Mouse (Mus musculus): ENCODE measurements around the gene Hist2h2ab. TPM values are rescaled to one million over a fixed set of nuclear protein-coding genes. Genes with fewer than 3 reads are reported as not detected.
"Not testable (repeated sequence)": the region's sequence is repeated elsewhere in the genome, so short reads cannot be mapped to it uniquely, and the experiment has no call there.

Gene Hist2h2ab
- polyA plus RNA-seq, 1 experiment from 2014 or later: 0.71 TPM

GRCm38 (mm10) chr3:96266132-96266710 is 46.6 kb downstream of the Hist2h2ab start:
- peaks cover 12% of the 10 kb centered on the region; the same call in 1 of the 2 replicates for H3K4me1 ChIP-seq (replicated peaks; ENCODE audit: control insufficient read depth, insufficient read depth, low read length)
- no peaks in the 10 kb centered on the region for H3K27me3 ChIP-seq (ENCODE audit: control insufficient read depth, insufficient read depth, low read length)
- DNase-seq (ENCODE audit: low spot score) (no peak), ATAC-seq (replicated peaks; ENCODE audit: low FRiP score) (no peak)
- 0 out of 2 replicates have a peak overlapping the region, but pooled peaks have one; percentile 7 for H3K27ac ChIP-seq (ENCODE audit: low read depth, low read length)
- no peaks in the 10 kb centered on the region for H3K36me3 ChIP-seq (ENCODE audit: control insufficient read depth, insufficient read depth, low read length)
- H3K4me3 ChIP-seq (ENCODE audit: low read depth, low read length): no peak overlapping the region
- H3K9ac ChIP-seq (ENCODE audit: low read length): peak overlapping the region; percentile 4; the same call in 1 of the 2 replicates
- WGBS: 91% methylated on average over 8 of the region's 8 CpGs
- H3K9me3 ChIP-seq (ENCODE audit: control insufficient read depth, low read length): no peaks in the 10 kb centered on the region
- H3K4me2 ChIP-seq (ENCODE audit: low read depth, low read length, severe bottlenecking): no peak overlapping the region

GRCm38 (mm10) chr3:96267541-96267940 is 47.9 kb downstream of the Hist2h2ab start:
- ATAC-seq (replicated peaks; ENCODE audit: low FRiP score) (no peak), DNase-seq (ENCODE audit: low spot score) (no peak)
- H3K27me3 ChIP-seq (ENCODE audit: control insufficient read depth, insufficient read depth, low read length): no peaks in the 10 kb centered on the region
- no peaks in the 10 kb centered on the region for H3K9me3 ChIP-seq (ENCODE audit: control insufficient read depth, low read length)
- 78% methylated on average over 4 of the region's 4 CpGs for WGBS
- H3K36me3 ChIP-seq (ENCODE audit: control insufficient read depth, insufficient read depth, low read length): no peaks in the 10 kb centered on the region
- no peak overlapping the region for H3K4me2 ChIP-seq (ENCODE audit: low read depth, low read length, severe bottlenecking)
- no peak overlapping the region for H3K4me3 ChIP-seq (ENCODE audit: low read depth, low read length)
- H3K4me1 ChIP-seq (replicated peaks; ENCODE audit: control insufficient read depth, insufficient read depth, low read length): peaks cover 12% of the 10 kb centered on the region; the same call in 1 of the 2 replicates
- H3K27ac ChIP-seq (ENCODE audit: low read depth, low read length): peak overlapping the region; percentile 91
- peak overlapping the region; percentile 46 for H3K9ac ChIP-seq (ENCODE audit: low read length)

- Histone ChIP-seq H3K4me2 (ENCODE audit: low read depth, low read length, severe bottlenecking) (peak within 1 kb of the TSS; percentile 78), H3K9me3 (ENCODE audit: control insufficient read depth, low read length) (no peaks in the 10 kb centered on the region), H3K4me1 (replicated peaks; ENCODE audit: control insufficient read depth, insufficient read depth, low read length) (peaks cover 12% of the 10 kb centered on the region; the same call in 1 of the 2 replicates), H3K36me3 (ENCODE audit: control insufficient read depth, insufficient read depth, low read length) (no peaks in the 10 kb centered on the region), H3K4me3 (ENCODE audit: low read depth, low read length) (peak within 1 kb of the TSS; percentile 41), H3K27ac (ENCODE audit: low read depth, low read length) (peak within 1 kb of the TSS; percentile 99), H3K27me3 (ENCODE audit: control insufficient read depth, insufficient read depth, low read length) (no peaks in the 10 kb centered on the region), H3K9ac (ENCODE audit: low read length) (peak within 1 kb of the TSS; percentile 68)
- ATAC-seq (replicated peaks; ENCODE audit: low FRiP score): peak; percentile 79
- WGBS: 21% methylated on average over 30 of the region's 30 CpGs
- DNase-seq (ENCODE audit: low spot score): peak; percentile 86
These were observed 48.5 kb downstream of the Hist2h2ab start, which contains the start of gene Hist2h3b for GRCm38 (mm10) chr3:96268051-96268775. Gene Hist2h3b, plus strand, starts transcription at chr3:96268654.

GRCm38 (mm10) chr3:96268776-96269378 is 49.2 kb downstream of the Hist2h2ab start:
- peaks cover 12% of the 10 kb centered on the region; the same call in 1 of the 2 replicates for H3K4me1 ChIP-seq (replicated peaks; ENCODE audit: control insufficient read depth, insufficient read depth, low read length)
- H3K4me2 ChIP-seq (ENCODE audit: low read depth, low read length, severe bottlenecking): peak overlapping the region; percentile 78
- peak overlapping the region; percentile 41 for H3K4me3 ChIP-seq (ENCODE audit: low read depth, low read length)
- H3K9ac ChIP-seq (ENCODE audit: low read length): peak overlapping the region; percentile 68
- H3K27ac ChIP-seq (ENCODE audit: low read depth, low read length): peak overlapping the region; percentile 99
- peak; percentile 67 for DNase-seq (ENCODE audit: low spot score)
- not testable (repeated sequence) for H3K27me3 ChIP-seq (ENCODE audit: control insufficient read depth, insufficient read depth, low read length); H3K36me3 ChIP-seq (ENCODE audit: control insufficient read depth, insufficient read depth, low read length); H3K9me3 ChIP-seq (ENCODE audit: control insufficient read depth, low read length)
- ATAC-seq (replicated peaks; ENCODE audit: low FRiP score): peak; percentile 55
- WGBS: under 1% methylated on average over 9 of the region's 44 CpGs

Small RNA genes lying within 50 kb of the gene (microRNA-seq; reads per million reads assigned to microRNA genes)
- not detected for gene Gm44492 (ENCODE audit: insufficient number of aligned reads)
- gene Gm47311 (ENCODE audit: insufficient number of aligned reads): not detected
- gene Gm47313 (ENCODE audit: insufficient number of aligned reads): not detected

Other genes starting within 250 kb of the Hist2h2ab start
- gene Plekho1, start 223.9 kb upstream of the Hist2h2ab start, polyA plus RNA-seq (2014; fragmentation: Nextera tagmentation; extraction: Ambion mirVana): 82.5 and 85.6 TPM in 2 replicates
- gene Vps45, start 161.4 kb upstream of the Hist2h2ab start, polyA plus RNA-seq (2014; fragmentation: Nextera tagmentation; extraction: Ambion mirVana): 20.3 and 24.8 TPM in 2 replicates
- gene Otud7b, start 115.3 kb upstream of the Hist2h2ab start, polyA plus RNA-seq (2014; fragmentation: Nextera tagmentation; extraction: Ambion mirVana): 11.0 and 11.3 TPM in 2 replicates
- 13.6 and 16.6 TPM in 2 replicates for gene Mtmr11, start 57.9 kb upstream of the Hist2h2ab start, polyA plus RNA-seq (2014; fragmentation: Nextera tagmentation; extraction: Ambion mirVana)
- gene Sf3b4, start 47.5 kb upstream of the Hist2h2ab start, polyA plus RNA-seq (2014; fragmentation: Nextera tagmentation; extraction: Ambion mirVana): 230 and 253 TPM in 2 replicates
- gene Sv2a, start 38.7 kb upstream of the Hist2h2ab start, polyA plus RNA-seq (2014; fragmentation: Nextera tagmentation; extraction: Ambion mirVana): 8.2 and 9.0 TPM in 2 replicates
- gene Bola1, start 156 bp upstream of the Hist2h2ab start, polyA plus RNA-seq (2014; fragmentation: Nextera tagmentation; extraction: Ambion mirVana): 75.7 and 83.7 TPM in 2 replicates
- 16.5 and 18.7 TPM in 2 replicates for gene Hist2h2ac, start 1.0 kb downstream of the Hist2h2ab start, polyA plus RNA-seq (2014; fragmentation: Nextera tagmentation; extraction: Ambion mirVana)
- 14.3 and 15.8 TPM in 2 replicates for gene Hist2h2be, start 1.3 kb downstream of the Hist2h2ab start, polyA plus RNA-seq (2014; fragmentation: Nextera tagmentation; extraction: Ambion mirVana)
- gene Hist2h3c2, start 19.3 kb downstream of the Hist2h2ab start, polyA plus RNA-seq (2014; fragmentation: Nextera tagmentation; extraction: Ambion mirVana): 12.8 and 14.8 TPM in 2 replicates
- 29.2 and 49.8 TPM in 2 replicates for gene Hist2h2aa2, start 20.4 kb downstream of the Hist2h2ab start, polyA plus RNA-seq (2014; fragmentation: Nextera tagmentation; extraction: Ambion mirVana)
- gene Hist2h2aa1, start 25.6 kb downstream of the Hist2h2ab start, polyA plus RNA-seq (2014; fragmentation: Nextera tagmentation; extraction: Ambion mirVana): 18.7 and 28.2 TPM in 2 replicates
- 2.3 TPM in 1 of 2 replicates, not detected in the other for gene Hist2h3c1, start 26.8 kb downstream of the Hist2h2ab start, polyA plus RNA-seq (2014; fragmentation: Nextera tagmentation; extraction: Ambion mirVana)
- gene Hist2h4, start 43.4 kb downstream of the Hist2h2ab start, polyA plus RNA-seq (2014; fragmentation: Nextera tagmentation; extraction: Ambion mirVana): 6.8 and 7.5 TPM in 2 replicates
- gene Hist2h3b, start 48.8 kb downstream of the Hist2h2ab start, polyA plus RNA-seq (2014; fragmentation: Nextera tagmentation; extraction: Ambion mirVana): 99.6 and 105 TPM in 2 replicates
- gene Hist2h2bb, start 49.9 kb downstream of the Hist2h2ab start, polyA plus RNA-seq (2014; fragmentation: Nextera tagmentation; extraction: Ambion mirVana): 24.1 and 28.7 TPM in 2 replicates
- gene Fcgr1, start 74.1 kb downstream of the Hist2h2ab start, polyA plus RNA-seq (2014; fragmentation: Nextera tagmentation; extraction: Ambion mirVana): 0.95 and 2.6 TPM in 2 replicates
- not detected in 2 replicates for gene BC107364, start 232.4 kb downstream of the Hist2h2ab start, polyA plus RNA-seq (2014; fragmentation: Nextera tagmentation; extraction: Ambion mirVana)